Mouse (Mus musculus): ENCODE measurements around the gene Mtus2.

GRCm38 (mm10) chr5:148151894-148152599 is 194.9 kb downstream of the Mtus2 start:
- no peak for TF ChIP-seq CTCF (conservative IDR thresholded peaks at IDR 0.05; ENCODE audit: insufficient read depth, insufficient read length, low read depth, low read length)
- TF ChIP-seq POLR2A (IDR thresholded peaks at IDR 0.05; ENCODE audit: low read depth, low read length) = no peak
